Mouse (Mus musculus) stomach, postnatal 0 days (tissue): ENCODE data around the gene Tpte. TPM values are rescaled to one million over a fixed set of nuclear protein-coding genes. Genes with fewer than 3 reads are reported as not detected.
"Not testable (repeated sequence)": the region's sequence is repeated elsewhere in the genome, so short reads cannot be mapped to it uniquely, and the experiment has no call there.

Experiments used
- ATAC-seq: fragments of 200-750 bp; cut with Nextera tagmentation; 2 replicates; pipeline ENCODE4 v1.8.0; 2017; ENCODE audit not compliant: low FRiP score, low TSS enrichment
- DNase-seq: peaks from one replicate; pipeline ENCODE4 v3.0.0-alpha.2; 2016; ENCODE audit warnings: low spot score
- H3K27ac ChIP-seq: fragments of 300-500 bp; sonication (generic); replicated peaks from 2 replicates; pipeline ENCODE4 v1.5.1; 2014; ENCODE audit warnings: mild to moderate bottlenecking, control low read depth
- H3K27me3 ChIP-seq: fragments of 300-500 bp; sonication (generic); 2 replicates; pipeline ENCODE4 v1.6.1; 2014; ENCODE audit warnings: low read length; ENCODE audit not compliant: control insufficient read depth, insufficient read depth
- H3K36me3 ChIP-seq: fragments of 300-500 bp; sonication (generic); 2 replicates; pipeline ENCODE4 v1.6.1; 2014; ENCODE audit warnings: low read length, mixed read lengths; ENCODE audit not compliant: control insufficient read depth, insufficient read depth
- H3K4me1 ChIP-seq: fragments of 300-500 bp; sonication (generic); replicated peaks from 2 replicates; pipeline ENCODE4 v1.6.1; 2014; ENCODE audit warnings: antibody characterized with exemption; ENCODE audit not compliant: control insufficient read depth, insufficient read depth
- H3K4me2 ChIP-seq: fragments of 300-500 bp; sonication (generic); replicated peaks from 2 replicates; pipeline ENCODE4 v1.6.1; 2014; ENCODE audit warnings: low read depth, mild to moderate bottlenecking, control low read depth, moderate library complexity
- H3K4me3 ChIP-seq: fragments of 300-500 bp; sonication (generic); 2 replicates; pipeline ENCODE4 v1.5.1; 2014; ENCODE audit warnings: low read depth, low read length, control low read depth
- H3K9ac ChIP-seq: fragments of 300-500 bp; sonication (generic); 2 replicates; pipeline ENCODE4 v1.6.1; 2014; ENCODE audit warnings: mild to moderate bottlenecking, low read length, control low read depth, mixed read lengths
- H3K9me3 ChIP-seq: fragments of 300-500 bp; sonication (generic); 2 replicates; pipeline ENCODE4 v1.6.1; 2016; ENCODE audit warnings: low read length; ENCODE audit not compliant: control insufficient read depth
- CTCF ChIP-seq: IDR thresholded peaks from 2 replicates; pipeline ENCODE4 v1.5.1; 2016; ENCODE audit warnings: antibody characterized with exemption, low read depth, mild to moderate bottlenecking, moderate library complexity
- EP300 ChIP-seq: optimal IDR thresholded peaks from 2 replicates; pipeline ENCODE3; 2016; ENCODE audit warnings: antibody characterized with exemption
- WGBS: fragments of 180-500 bp; shearing (Covaris S2); extraction: QIAGEN DNeasy Blood & Tissue Kit; methylation state at CpG from one replicate; pipeline ENCODE4 v1.1.7; 2014; 5-methylcytosine and 5-hydroxymethylcytosine counted together
- polyA plus RNA-seq: library from polyadenylated mRNA; unstranded; fragments of >200 nt; fragmentation: Nextera tagmentation; extraction: Ambion mirVana; gene quantifications from 2 replicates; pipeline ENCODE4 v1.2.1, GENCODE M21; 2015

The Tpte gene
- polyA plus RNA-seq, 1 experiment from 2014 or later = not detected

GRCm38 (mm10) chr8:22266809-22267208, 16.4 kb upstream of the Tpte start:
- no peaks in the 10 kb centered on the region for H3K9me3 ChIP-seq
- H3K27me3 ChIP-seq = no peaks in the 10 kb centered on the region
- H3K9ac ChIP-seq = no peak overlapping the region
- H3K4me1 ChIP-seq = no peaks in the 10 kb centered on the region
- H3K36me3 ChIP-seq = no peaks in the 10 kb centered on the region
- H3K4me2 ChIP-seq = no peak overlapping the region
- ATAC-seq (no peak), DNase-seq (no peak)
- WGBS = 88% methylated on average over 3 of the region's 3 CpGs
- no peak overlapping the region for H3K27ac ChIP-seq
- TF ChIP-seq CTCF (no peak), EP300 (no peak)
- H3K4me3 ChIP-seq = no peak overlapping the region

GRCm38 (mm10) chr8:22273142-22273541, 10.1 kb upstream of the Tpte start:
- H3K9me3 ChIP-seq = no peaks in the 10 kb centered on the region
- WGBS = 75% methylated on average over 3 of the region's 3 CpGs

GRCm38 (mm10) chr8:22274641-22275040, 8.6 kb upstream of the Tpte start:
- Histone ChIP-seq H3K4me1 (no peaks in the 10 kb centered on the region), H3K4me2 (no peak overlapping the region), H3K9ac (no peak overlapping the region), H3K27ac (no peak overlapping the region), H3K4me3 (no peak overlapping the region), H3K9me3 (no peaks in the 10 kb centered on the region), H3K27me3 (no peaks in the 10 kb centered on the region), H3K36me3 (no peaks in the 10 kb centered on the region)
- ATAC-seq (no peak), DNase-seq (no peak)
- WGBS = 55% methylated on average over 10 of the region's 10 CpGs
- TF ChIP-seq EP300 (no peak), CTCF (no peak)

More at GRCm38 (mm10) chr8:22273142-22273541, 10.1 kb upstream of the Tpte start:
- H3K9ac ChIP-seq = no peak overlapping the region
- DNase-seq (no peak), ATAC-seq (no peak)
- no peak overlapping the region for H3K4me3 ChIP-seq
- H3K36me3 ChIP-seq = no peaks in the 10 kb centered on the region
- H3K27me3 ChIP-seq = no peaks in the 10 kb centered on the region
- H3K4me2 ChIP-seq = no peak overlapping the region
- no peaks in the 10 kb centered on the region for H3K4me1 ChIP-seq
- TF ChIP-seq CTCF = no peak
- TF ChIP-seq EP300 = no peak
- H3K27ac ChIP-seq = no peak overlapping the region

GRCm38 (mm10) chr8:22302326-22302725, 19.1 kb downstream of the Tpte start:
- Histone ChIP-seq H3K9ac (no peak overlapping the region), H3K4me1 (no peaks in the 10 kb centered on the region), H3K9me3 (no peaks in the 10 kb centered on the region), H3K27ac (no peak overlapping the region), H3K4me3 (no peak overlapping the region), H3K27me3 (no peaks in the 10 kb centered on the region), H3K36me3 (no peaks in the 10 kb centered on the region), H3K4me2 (no peak overlapping the region)
- TF ChIP-seq CTCF (no peak), EP300 (no peak)
- 28% methylated on average over 2 of the region's 2 CpGs for WGBS
- DNase-seq = no peak
- no peak for ATAC-seq

- Histone ChIP-seq H3K36me3 (no peaks in the 10 kb centered on the region), H3K27me3 (no peaks in the 10 kb centered on the region), H3K27ac (no peak overlapping the region), H3K4me2 (peak overlapping the region; percentile 42), H3K9ac (no peak overlapping the region), H3K4me3 (no peak overlapping the region), H3K4me1 (no peaks in the 10 kb centered on the region), H3K9me3 (no peaks in the 10 kb centered on the region)
- WGBS = 16% methylated on average over 7 of the region's 7 CpGs
- ATAC-seq (peak; percentile 32; the same call in 1 of the 2 replicates), DNase-seq (peak; percentile 44)
- TF ChIP-seq CTCF (no peak), EP300 (no peak)
Measured at GRCm38 (mm10) chr8:22302896-22303306, 19.7 kb downstream of the Tpte start.

GRCm38 (mm10) chr8:22304045-22304444, 20.8 kb downstream of the Tpte start:
- H3K4me2 ChIP-seq, H3K27me3 ChIP-seq, H3K4me1 ChIP-seq, DNase-seq, ATAC-seq, H3K9me3 ChIP-seq, H3K36me3 ChIP-seq, H3K9ac ChIP-seq, H3K27ac ChIP-seq, H3K4me3 ChIP-seq: not testable (repeated sequence)
- 86% methylated on average over 8 of the region's 9 CpGs for WGBS
